Mouse (Mus musculus) megakaryocyte progenitor cell, adult 5-6 weeks (primary cell): ENCODE measurements at regions not wholly inside any gene's neighbourhood (a gene's known extent, or its start where the extent isn't known, plus 50 kb on each side); places are given as distances from the start of the nearest gene placed in this dataset.

Experiments used
- ATAC-seq: replicated peaks from 2 replicates; pipeline ENCODE4 v1.8.0; 2016; ENCODE audit warnings: mild to moderate bottlenecking, moderate TSS enrichment, inconsistent platforms; ENCODE audit not compliant: poor library complexity

GRCm38 (mm10) chr2:169057831-169058230 lies 102.4 kb upstream of the Zfp64 start:
- no peak for ATAC-seq

GRCm38 (mm10) chr2:169049947-169050346 lies 94.6 kb upstream of the Zfp64 start:
- no peak for ATAC-seq

GRCm38 (mm10) chr2:169041748-169042147 lies 86.4 kb upstream of the Zfp64 start:
- no peak for ATAC-seq

- no peak for ATAC-seq
Observed at GRCm38 (mm10) chr2:169037975-169038374, 82.6 kb upstream of the Zfp64 start.

GRCm38 (mm10) chr2:169037519-169037918 lies 82.1 kb upstream of the Zfp64 start:
- ATAC-seq, result no peak

GRCm38 (mm10) chr2:169035315-169035714 lies 79.9 kb upstream of the Zfp64 start:
- ATAC-seq, result peak; percentile 65; the same call in 1 of the 2 replicates

- no peak for ATAC-seq
Observed at GRCm38 (mm10) chr2:169033997-169034396, 78.6 kb upstream of the Zfp64 start.

- no peak for ATAC-seq
Observed at GRCm38 (mm10) chr2:169033181-169033580, 77.8 kb upstream of the Zfp64 start.

- no peak for ATAC-seq
Observed at GRCm38 (mm10) chr2:169028531-169029114, 73.2 kb upstream of the Zfp64 start.

- no peak for ATAC-seq
Observed at GRCm38 (mm10) chr2:169019037-169019436, 63.6 kb upstream of the Zfp64 start.

- ATAC-seq, result no peak
Observed at GRCm38 (mm10) chr2:169010271-169010670, 54.9 kb upstream of the Zfp64 start.

- ATAC-seq, result peak; percentile 75
Observed at GRCm38 (mm10) chr2:169008756-169009155, 53.4 kb upstream of the Zfp64 start.

GRCm38 (mm10) chr2:169008333-169008732 lies 52.9 kb upstream of the Zfp64 start:
- ATAC-seq, result no peak

- no peak for ATAC-seq
Observed at GRCm38 (mm10) chr2:169006549-169006948, 51.2 kb upstream of the Zfp64 start.

- no peak for ATAC-seq
Observed at GRCm38 (mm10) chr2:169005810-169006209, 50.4 kb upstream of the Zfp64 start.
